Mouse (Mus musculus) T-helper 2 cell (primary cell): ENCODE results near the gene 4930595D18Rik.

ENCODE experiments used
- in situ Hi-C: fragments of 300-600 bp; cut with MboI, MseI; formaldehyde crosslinking; loops from one replicate; pipeline ENCODE4 v1.15.1; 2025; ENCODE audit warnings: high pct_unique_total_duplicates

4930595D18Rik gene

DNA sequence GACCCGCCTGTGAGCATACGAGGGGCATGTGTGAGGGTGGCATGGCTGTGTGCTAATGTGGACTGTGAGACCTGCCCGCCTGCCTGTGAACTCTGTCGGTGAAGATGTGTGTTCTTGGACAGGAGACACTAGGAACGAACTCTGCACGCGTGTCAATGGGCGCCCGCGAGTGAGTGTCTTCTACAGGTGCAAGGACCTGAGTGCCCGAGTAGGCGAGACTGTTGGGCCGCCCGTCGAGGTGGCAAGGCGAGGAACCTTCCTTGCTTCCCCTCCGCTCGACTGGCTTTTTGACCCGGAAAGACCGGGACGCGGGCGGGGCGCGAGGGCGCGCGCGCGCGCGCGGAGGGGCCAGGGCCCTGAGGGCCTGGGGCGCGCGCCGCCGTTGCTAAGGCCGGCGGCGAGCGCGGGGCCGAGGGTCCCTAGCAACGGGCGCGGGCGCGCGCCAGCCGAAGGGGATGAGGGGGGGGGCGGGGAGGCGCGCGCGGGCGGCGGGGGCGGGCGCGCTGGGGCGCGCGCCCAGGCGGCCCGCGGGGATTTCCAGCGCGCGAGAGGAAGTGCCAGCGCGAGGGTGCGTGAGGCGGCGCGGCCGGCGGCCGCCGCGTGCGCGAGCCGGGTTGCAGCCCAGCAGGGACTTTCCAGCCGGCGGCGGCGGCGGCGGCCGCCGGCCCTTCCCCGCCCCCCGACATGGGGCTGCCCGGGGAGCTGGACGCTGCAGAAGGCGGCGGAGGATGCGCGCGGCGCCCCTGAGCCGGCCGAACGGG is 18.3 kb downstream of the 4930595D18Rik start, which contains the start of gene Traf3:
TSS of gene Traf3 (plus strand) at position 540 of the 761 bp plus-strand sequence.
- in situ Hi-C loops = no loop called here

GRCm38 (mm10) chr12:111165146-111165812 is 19.0 kb downstream of the 4930595D18Rik start:
- in situ Hi-C loops = no loop called here

- in situ Hi-C loops = no loop called here
Observed at GRCm38 (mm10) chr12:111164310-111164751, 20.0 kb downstream of the 4930595D18Rik start.

GRCm38 (mm10) chr12:111162312-111163061 is 21.8 kb downstream of the 4930595D18Rik start:
- in situ Hi-C loops = no loop called here

DNA sequence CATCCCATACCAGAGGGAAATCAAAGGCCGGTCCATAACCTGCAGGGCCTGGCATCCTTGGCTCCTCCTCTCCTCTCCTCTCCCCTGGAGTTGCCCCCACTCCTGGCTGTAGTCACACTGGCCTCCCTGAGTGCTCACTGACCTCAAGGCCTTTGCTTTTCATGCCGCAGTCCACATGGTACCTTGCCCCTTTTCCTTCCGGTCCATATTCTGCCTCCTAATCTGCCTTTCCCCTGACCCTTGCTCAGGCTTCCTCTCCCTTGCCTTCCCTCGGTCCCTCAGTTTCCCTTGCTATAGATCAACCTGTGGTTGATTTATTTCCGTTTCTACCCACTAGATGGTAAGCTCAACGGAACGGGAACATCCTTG is 22.4 kb downstream of the 4930595D18Rik start:
- in situ Hi-C loops = no loop called here

DNA sequence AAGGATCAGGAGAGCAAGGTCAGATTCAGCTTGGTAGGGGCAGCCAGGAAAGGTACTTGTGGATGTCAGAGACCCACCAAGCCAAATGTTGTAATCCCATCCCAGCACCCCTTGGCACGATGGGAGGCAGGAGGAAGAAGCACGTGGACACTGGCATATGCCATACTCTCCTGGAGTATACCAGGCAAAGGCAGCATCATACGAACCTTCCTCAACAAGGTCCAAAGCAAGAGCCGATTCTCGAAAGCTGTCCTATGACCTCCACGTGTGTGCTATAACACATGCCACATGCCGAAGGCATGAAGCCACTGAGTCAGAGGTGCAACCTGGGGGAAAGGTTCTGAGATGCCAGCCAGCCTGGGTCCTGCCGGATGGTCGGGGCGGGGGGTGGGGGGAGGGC is 23.4 kb downstream of the 4930595D18Rik start:
- in situ Hi-C loops = no loop called here

DNA sequence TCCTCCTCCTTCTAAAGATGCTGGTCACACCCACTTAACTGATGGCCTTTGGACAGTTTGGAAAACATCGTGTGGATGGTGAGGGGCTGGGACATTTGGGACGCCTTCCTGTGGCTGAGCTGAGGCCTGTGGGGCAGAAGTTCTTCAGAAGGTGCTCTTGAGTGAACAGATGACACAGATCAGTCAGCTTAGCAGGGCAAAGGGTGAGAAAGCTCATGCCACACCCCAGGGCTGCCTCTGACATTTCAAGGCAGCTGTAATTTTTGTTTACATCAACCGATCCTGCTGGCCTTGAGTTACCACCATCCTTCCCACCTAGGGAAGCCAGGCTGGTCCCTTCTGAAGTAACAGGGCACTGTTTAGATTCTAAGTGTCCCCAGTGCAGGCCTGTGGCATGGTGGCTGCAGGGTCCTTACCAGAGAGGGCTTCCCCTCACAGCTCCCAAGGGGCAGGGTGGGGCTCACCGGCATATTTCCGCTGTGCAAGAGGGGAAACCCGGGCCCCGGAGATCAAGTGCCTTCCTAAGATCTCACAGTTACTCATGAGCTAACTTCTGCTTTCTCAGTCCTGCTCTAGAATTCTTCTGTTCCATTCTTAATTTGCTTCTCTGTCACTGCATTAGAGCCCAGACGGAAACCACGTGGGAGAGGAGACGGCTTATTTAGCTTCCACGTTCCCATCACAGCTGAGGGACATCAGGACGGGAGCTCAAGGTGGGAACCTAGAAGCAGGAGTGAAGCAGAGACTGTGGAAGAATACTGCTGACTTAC is 24.4 kb downstream of the 4930595D18Rik start:
- in situ Hi-C loops = no loop called here

DNA sequence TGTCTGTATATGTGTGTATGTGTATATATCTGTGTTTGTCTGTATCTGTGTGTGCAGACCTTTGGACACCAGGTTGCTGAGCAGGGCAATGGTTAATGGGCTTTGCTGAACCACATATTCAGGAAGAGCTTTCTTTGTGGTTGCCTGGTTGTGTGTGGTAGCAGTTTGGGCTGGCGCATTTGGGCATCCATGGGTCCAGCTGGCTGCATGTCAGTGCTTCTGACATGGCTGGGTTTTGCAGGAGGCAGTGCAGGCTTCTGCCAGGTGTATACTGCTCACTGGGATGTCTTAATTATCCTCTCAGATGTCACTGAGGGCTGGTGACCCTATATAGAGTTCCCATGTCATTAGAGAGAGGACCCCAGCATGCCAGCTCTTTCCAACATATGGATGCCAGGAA is 28.5 kb downstream of the 4930595D18Rik start:
- in situ Hi-C loops = no loop called here

GRCm38 (mm10) chr12:111154641-111155040 is 29.6 kb downstream of the 4930595D18Rik start:
- in situ Hi-C loops = no loop called here

DNA sequence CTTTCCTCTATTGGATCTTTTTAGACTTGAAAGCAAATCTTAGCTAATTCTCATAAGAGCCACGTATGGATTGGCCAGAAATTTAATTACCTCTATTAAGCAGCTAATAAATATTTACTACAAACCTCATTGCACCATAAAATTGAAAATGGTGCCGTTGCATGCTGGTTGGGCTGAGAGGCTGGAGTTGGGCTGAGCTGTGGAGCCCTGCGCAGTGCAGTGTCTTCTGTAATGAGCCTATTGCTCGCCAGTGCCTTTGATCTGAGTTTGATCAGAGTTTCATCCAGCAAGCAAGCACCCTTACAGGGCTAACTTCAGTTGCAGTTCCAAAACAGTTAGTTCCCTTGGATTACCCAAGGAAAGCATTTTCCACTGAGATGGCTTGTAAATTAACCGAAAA is 30.3 kb downstream of the 4930595D18Rik start:
- in situ Hi-C loops = no loop called here

- in situ Hi-C loops = no loop called here
Observed at GRCm38 (mm10) chr12:111152981-111153710, 31.1 kb downstream of the 4930595D18Rik start.

DNA sequence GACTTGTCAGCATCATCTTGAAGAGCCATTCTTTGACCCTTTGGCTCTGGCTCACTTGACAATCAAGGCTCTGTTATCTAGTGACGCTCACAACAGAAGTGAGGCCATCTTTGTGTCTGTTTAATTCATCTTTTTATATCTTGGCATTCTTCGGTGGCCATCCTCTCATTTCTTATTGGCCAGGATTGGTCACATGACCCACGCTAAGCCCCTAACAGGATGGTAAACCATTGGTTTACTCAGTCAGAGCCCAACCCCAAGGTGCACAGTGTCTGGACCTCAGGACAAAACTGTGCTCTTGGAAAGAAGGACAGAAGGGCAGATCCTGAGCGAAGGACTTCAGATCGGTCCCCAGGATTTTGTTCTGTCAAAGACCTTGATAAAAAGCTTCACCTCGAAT is 31.7 kb downstream of the 4930595D18Rik start:
- in situ Hi-C loops = no loop called here

DNA sequence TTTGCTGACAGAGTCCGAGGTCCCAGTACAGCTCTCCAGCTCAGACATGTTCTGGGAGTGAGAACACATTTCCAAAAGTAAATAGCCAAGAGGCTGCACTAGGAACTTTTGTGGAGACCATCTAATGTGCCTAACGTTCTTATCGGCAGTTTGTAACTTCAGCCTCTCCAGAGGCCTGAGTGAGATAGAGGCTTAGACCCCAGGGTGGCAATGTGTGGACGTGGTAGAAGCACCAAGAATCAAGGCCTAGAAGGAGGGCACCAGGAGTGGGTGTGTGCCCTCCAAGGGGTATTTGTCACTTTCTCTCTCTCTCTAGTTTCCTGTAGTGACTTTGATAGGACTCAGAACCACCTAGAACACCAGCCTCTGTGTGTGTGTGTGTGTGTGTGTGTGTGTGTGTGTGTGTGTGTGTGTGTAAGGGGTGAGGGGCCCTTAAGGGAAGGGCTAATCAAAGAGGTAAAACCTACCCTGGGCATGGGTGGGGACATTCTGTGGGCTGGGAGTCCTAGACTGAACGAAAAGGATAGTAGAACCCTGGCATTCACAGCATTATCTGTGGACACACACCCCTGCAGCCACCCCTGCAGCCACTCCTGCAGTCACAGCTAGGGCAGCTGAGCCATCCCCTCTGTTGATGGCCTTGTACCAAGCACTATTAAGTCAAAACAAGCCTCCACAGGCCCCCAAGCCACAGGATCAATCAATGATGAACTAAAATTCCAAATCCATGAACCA is 32.7 kb downstream of the 4930595D18Rik start:
- in situ Hi-C loops = no loop called here

DNA sequence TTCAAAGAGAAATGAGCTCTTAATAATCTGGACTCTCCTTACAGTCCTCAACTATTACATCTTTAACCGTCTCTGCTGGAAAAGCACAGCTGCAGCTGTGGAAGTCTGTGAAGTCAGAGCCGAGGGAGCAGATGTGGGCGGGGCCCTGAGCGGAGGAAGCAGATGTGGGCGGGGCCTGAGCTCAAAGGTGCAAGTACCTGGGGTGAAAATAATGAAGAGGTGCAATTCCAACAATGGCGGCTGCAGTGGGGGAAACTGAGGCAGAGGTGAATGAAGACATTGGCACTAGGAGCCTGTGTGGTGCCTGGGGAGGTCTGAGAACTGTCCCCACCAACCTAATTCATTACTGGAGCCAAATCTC is 34.1 kb downstream of the 4930595D18Rik start:
- in situ Hi-C loops = no loop called here

GRCm38 (mm10) chr12:111149495-111150235 is 34.6 kb downstream of the 4930595D18Rik start:
- in situ Hi-C loops = no loop called here

DNA sequence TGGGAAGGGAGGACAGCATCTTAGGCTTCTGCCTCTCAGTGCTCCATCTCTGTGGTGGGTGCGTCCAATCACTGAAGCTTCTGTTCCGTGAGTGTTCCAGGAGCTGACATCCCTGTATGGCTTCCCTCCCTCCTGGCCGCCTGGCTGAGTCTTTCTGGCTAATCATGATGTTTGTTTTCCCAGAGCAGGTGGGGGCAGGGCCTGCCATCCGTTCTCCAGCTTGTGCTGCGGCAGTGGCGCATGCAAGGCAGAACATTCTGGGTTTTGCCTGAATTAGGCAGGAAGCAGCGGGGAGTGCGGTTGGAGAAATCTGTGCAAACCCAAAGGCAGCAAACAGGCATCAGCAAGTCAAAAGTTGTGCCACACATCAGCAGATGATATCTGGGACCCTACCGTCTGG is 39.0 kb downstream of the 4930595D18Rik start:
- in situ Hi-C loops = no loop called here

GRCm38 (mm10) chr12:111144598-111144997 is 39.7 kb downstream of the 4930595D18Rik start:
- in situ Hi-C loops = no loop called here

DNA sequence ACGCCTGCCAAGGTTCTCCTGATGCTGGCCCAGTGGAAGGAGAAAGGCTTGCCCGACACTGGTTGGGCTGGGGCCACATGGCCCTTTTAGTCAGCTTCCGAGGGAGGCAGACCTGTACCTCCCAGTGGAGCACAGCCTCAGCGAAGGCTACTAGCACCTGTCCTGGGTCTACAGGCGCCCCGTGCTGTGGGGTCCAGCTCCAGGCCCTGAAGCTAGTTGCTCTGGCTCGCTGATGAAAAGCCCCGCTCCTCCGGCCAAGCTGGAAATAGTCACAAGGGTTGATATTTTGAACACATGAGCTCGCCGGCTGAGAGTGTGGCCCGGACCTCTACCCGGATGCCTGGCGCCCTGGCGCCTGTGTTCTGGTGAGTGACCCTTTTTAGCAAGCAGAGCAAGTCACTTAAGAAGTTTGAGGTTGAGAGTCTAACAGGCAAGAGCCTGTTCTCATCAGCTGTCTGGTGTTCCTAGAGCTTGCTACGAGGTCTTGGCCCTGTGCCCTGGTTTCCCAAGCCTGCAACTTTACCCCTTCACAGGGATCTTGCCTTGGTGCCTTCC is 40.7 kb downstream of the 4930595D18Rik start:
- in situ Hi-C loops = no loop called here

DNA sequence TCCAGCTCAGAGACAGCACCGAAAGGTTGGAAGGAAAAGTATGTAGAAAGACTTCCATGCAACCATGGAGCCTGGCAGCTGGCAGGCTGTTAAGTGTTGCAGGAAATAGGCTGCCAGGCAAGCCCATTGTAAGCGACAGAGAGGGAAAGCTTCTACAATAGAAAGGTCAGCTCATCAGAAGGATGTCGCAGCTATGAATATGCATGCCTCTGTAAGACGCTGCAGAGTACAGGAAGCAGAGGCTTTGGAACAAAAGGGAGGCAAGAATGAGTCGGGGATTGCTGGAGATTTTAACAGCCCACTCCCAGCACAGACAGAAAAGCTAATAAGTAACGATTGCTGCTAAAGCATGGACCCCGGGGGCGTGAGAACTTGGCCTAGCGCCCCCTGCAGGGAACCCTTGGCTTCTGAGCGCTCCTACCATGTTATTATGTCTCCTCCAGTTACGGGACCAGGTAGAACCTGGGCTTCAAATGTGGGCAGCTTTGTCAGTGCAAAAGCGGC is 41.2 kb downstream of the 4930595D18Rik start:
- in situ Hi-C loops = no loop called here
